Mouse (Mus musculus) bone marrow macrophage, adult 2 months (primary cell): ENCODE data around the gene Gm6993. TPM values are rescaled to one million over a fixed set of nuclear protein-coding genes. Genes with fewer than 3 reads are reported as not detected.

Experiments
- H3K27ac ChIP-seq: 2 replicates; pipeline ENCODE4 v1.5.1; 2012; ENCODE audit warnings: low read depth, low read length; ENCODE audit not compliant: insufficient read depth
- H3K4me1 ChIP-seq: 2 replicates; pipeline ENCODE4 v1.6.1; 2012; ENCODE audit warnings: low read length; ENCODE audit not compliant: control insufficient read depth, insufficient read depth
- H3K4me3 ChIP-seq: 2 replicates; pipeline ENCODE4 v1.5.1; 2012; ENCODE audit warnings: mild to moderate bottlenecking, low read length, moderate library complexity; ENCODE audit not compliant: insufficient read depth
- CTCF ChIP-seq: IDR thresholded peaks from 2 replicates; pipeline ENCODE4 v1.5.1; 2012; ENCODE audit warnings: low read depth, mild to moderate bottlenecking, low read length, moderate library complexity
- POLR2A ChIP-seq: IDR thresholded peaks from 2 replicates; pipeline ENCODE4 v1.6.1; 2012; ENCODE audit warnings: mild to moderate bottlenecking, low read depth, low read length, borderline replicate concordance
- polyA plus RNA-seq: library from polyadenylated mRNA; stranded (reverse); fragments of >200 nt; gene quantifications from 2 replicates; pipeline ENCODE4 v1.2.4, GENCODE M21; 2012; ENCODE audit not compliant: missing spikeins, insufficient read depth, insufficient read length

Gene Gm6993
- not detected in 2 replicates for polyA plus RNA-seq

DNA sequence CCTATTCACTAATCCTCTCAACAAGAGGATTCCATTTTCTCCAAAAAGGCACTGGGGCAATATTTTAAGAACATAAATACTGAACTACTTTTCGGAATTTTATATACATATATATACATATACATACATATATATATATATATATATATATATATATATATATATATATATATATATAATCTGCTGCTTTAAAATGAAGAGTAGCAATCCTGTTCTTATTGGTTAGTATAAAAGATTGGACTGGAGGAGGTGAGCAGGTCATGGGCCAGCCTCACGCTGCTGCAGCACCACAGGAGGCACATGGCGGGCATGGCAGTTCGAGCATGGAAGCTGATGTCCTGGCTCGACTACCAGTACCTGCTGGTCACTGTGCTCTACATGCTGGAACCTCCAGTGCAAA, at the start of gene Gm6993:
Gm6993 (plus strand) TSS at position 301 of the 400 bp plus-strand sequence.
- no peak within 1 kb of the TSS for H3K4me3 ChIP-seq
- no peak for TF ChIP-seq POLR2A
- no peak for TF ChIP-seq CTCF
- H3K4me1 ChIP-seq = no peaks in the 10 kb centered on the region
- no peak within 1 kb of the TSS for H3K27ac ChIP-seq

DNA sequence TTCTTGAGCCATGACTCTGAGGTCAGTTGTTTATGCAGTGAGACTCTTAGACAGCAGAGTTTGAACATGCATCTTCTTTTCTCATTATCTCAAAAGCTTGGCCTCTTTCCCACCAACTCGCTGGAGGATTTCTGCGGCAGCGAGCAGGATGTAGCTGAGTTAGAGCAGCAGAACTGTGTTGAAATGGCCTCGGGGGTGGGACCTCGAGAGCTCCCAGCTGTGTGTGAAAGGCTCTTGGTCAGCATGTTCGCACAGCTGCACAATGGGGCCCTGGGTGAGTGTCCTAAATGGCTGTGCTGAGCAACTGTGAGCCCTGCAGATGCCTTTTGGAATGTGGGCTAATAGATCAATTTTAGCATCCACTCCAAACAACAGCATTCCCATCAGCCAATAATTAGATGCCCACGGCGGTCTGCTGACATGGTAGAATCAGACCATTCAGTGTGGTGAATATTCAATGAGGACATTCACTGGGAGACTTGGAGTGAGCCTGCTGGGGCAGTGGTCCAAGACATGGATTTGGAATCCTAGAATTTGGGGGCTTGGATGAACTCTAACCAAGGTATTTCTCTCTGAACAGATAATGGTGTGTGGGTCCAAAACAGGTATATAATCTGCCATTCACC, 49.1 kb upstream of the Gm6993 start:
- Histone ChIP-seq H3K4me1 (no peaks in the 10 kb centered on the region), H3K27ac (no peak overlapping the region), H3K4me3 (no peak overlapping the region)
- no peak for TF ChIP-seq POLR2A

DNA sequence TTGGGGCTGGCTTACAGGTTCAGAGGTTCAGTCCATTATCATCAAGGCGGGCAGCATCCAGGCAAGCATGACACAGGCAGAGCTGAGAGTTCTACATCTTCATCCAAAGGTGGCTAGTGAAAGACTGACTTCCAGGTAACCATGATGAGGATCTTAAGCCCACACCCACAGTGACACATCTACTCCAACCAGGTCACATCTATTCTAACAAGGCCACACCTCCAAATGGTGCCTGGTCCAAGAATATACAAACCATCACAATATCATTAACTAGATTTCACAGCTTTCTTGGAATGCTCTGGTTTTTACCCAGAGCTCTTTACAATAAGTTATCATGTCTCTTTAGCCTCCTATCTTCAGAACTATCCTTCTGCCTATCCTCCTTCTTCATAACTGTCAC, 38.1 kb upstream of the Gm6993 start:
- H3K4me1 ChIP-seq = no peaks in the 10 kb centered on the region
- no peak overlapping the region for H3K27ac ChIP-seq
- H3K4me3 ChIP-seq = no peak overlapping the region
- no peak for TF ChIP-seq POLR2A
- TF ChIP-seq CTCF = no peak

DNA sequence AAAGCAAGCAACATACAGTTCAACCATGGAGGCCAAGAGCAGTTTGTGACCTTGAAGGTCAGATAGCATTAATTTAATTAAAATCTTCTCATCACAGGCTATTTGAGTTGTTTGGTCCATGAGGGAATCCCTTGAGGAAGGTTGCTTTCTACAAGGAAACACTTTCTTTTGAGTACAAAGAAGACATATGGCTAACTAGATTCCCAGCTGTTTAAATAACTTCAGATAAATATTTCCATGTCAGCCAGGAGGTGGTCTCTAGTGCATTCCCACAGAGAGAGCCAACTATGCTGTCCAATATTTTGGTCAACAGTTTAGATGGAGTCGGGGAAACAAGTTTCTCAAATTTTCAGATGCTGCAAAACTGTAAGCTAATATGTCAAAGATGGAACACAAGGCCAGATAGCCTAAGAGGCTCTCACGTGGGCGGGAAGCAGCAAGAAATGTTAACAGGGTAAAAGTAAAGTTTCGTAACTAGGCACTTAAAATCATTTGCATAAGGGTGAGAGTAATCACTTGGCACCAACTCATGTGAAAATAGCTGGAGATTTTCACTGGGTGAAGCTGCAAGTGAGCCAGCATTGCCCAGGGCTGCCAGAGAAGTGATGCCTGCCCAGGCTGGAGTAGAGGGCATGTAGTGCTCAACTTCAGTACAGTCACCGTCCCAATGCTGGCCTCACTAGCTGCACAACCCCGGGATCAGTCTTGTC, 36.7 kb upstream of the Gm6993 start:
- TF ChIP-seq CTCF = no peak
- TF ChIP-seq POLR2A = no peak
- H3K4me3 ChIP-seq = no peak overlapping the region
- no peaks in the 10 kb centered on the region for H3K4me1 ChIP-seq
- H3K27ac ChIP-seq = no peak overlapping the region

DNA sequence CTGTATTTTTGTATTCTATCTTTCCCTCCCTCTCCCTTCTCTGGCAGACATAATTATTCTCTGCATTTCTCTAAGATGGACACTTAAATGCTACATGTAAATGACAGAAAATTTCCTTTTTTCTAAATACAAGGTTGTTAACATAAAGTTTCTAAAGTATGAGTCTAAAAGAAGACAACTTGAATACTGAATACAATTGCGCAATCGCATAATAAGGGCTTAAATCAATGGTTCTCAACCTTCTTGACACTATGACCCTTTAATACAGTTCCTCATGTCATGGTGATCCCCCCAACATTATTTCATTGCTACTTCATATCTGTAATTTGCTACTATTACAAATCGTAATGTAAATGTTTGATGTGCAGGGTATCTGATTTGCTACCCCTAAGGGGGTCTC, 35.7 kb upstream of the Gm6993 start:
- Histone ChIP-seq H3K27ac (no peak overlapping the region), H3K4me1 (no peaks in the 10 kb centered on the region), H3K4me3 (no peak overlapping the region)
- TF ChIP-seq POLR2A = no peak
- TF ChIP-seq CTCF = no peak

DNA sequence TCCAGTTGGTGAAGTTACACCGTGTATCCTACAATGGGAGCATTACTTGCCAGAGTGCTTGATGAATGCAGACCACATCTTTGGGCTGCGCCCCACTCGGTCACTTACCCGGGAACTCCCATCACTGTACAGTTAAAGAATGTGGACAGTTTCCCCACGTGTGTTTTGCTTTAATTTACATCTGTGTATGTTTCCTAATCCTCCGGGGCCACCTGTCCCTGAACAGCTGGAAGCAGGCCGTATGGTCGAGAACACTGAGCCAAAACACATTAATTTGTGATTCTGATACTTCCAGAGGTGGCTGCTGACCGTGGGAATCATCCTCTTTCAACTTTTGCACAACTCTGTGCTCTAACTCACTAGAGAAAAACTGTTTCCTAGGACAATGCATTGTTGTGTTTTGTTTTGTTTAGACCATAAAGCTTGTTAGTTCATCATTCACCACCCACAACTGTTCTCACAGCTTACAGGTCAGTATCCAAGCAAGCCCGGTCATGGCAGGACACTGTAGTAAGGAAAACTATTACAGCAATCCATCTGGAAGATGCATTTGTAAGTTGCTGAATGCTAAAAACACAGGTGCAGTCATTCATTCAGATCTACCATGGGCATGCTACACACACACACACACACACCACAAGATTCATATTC, 34.5 kb upstream of the Gm6993 start:
- Histone ChIP-seq H3K27ac (no peak overlapping the region), H3K4me1 (no peaks in the 10 kb centered on the region)
- TF ChIP-seq POLR2A = no peak
- no peak for TF ChIP-seq CTCF

DNA sequence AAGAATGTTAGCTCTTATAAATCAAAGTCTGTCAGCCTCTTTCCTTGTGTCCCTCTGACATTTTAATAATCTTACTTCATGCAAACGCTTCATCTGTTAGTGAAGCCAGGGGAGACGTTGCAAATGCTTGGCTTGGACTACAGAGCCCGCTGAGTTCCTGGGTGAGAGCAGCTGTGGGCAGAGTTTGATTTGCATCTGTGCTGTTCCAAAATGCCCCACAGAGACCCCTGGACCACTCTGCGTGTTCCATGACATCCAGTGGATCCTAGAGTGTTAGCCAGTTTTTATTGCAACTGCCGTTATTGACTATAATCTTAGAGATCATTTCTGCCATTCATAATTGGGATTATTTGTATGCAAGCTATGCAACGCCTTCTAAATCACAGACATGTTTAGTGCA, 31.8 kb upstream of the Gm6993 start:
- Histone ChIP-seq H3K4me3 (no peak overlapping the region), H3K27ac (no peak overlapping the region), H3K4me1 (no peaks in the 10 kb centered on the region)
- TF ChIP-seq POLR2A = no peak
- no peak for TF ChIP-seq CTCF

More for the DNA sequence above, 34.5 kb upstream of the Gm6993 start:
- no peak overlapping the region for H3K4me3 ChIP-seq

DNA sequence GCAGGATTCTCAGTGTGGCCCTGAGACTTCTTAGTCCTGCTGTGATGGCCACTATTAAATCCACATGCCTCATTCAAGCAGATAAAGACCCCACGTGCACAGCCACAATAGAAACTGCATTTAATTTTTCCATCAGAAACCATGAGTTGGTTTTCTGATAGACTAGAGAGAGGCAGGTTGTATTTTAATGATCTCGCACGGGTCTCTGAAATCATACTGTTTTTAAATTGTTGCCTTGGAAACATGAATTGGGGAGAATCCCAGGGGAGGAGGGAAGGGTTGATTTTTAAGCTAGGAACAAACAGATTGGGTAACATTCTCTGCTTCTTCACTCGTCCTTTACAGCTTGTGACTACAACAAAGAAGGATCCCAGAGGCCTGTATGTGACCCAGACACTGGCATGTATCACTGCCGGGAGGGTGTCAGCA, 31.2 kb upstream of the Gm6993 start:
- Histone ChIP-seq H3K4me3 (no peak overlapping the region), H3K27ac (no peak overlapping the region), H3K4me1 (no peaks in the 10 kb centered on the region)
- TF ChIP-seq CTCF (no peak), POLR2A (no peak)

DNA sequence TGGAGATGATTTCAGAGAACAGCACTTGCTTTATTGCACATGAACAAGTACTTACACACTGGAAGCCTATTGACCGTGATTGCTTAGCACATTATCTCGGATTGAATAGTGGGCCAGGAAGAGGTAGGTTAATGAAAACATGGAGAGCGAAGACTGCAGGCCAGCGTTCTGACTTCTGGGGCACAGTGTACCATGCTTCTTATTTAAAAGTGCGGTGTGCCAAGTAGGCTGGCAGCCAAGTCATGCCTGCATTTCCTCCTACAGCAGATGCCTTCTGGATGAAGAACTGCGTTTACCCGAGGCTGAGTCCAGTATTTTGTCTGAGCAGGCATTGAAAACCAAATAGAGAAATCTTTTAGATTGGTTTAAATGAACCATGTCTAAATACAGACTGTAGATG, 27.0 kb upstream of the Gm6993 start:
- H3K27ac ChIP-seq = no peak overlapping the region
- TF ChIP-seq CTCF = no peak
- TF ChIP-seq POLR2A = no peak

DNA sequence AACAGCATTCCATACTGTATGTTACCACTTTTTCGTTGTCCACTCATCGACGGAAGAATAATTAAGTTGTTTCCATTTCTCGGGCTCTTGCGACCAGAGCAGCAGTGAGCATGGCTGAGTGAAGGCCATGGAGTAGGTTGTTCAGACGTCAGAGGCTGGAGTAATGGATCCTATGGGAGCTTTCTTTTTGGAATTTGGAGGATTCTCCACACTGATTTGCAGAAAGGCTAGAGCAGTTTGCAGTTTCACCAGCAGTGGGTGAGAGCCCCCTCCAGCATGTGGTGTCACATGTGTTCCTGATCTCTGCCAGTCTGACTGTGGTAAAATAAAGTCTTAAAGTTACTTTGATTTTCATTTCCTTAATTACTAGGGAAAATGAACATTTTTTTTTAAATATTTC, 25.6 kb upstream of the Gm6993 start:
- Histone ChIP-seq H3K4me3 (no peak overlapping the region), H3K4me1 (no peaks in the 10 kb centered on the region), H3K27ac (no peak overlapping the region)
- TF ChIP-seq CTCF = no peak
- TF ChIP-seq POLR2A = no peak

More for the DNA sequence above, 27.0 kb upstream of the Gm6993 start:
- H3K4me3 ChIP-seq = no peak overlapping the region
- H3K4me1 ChIP-seq = no peaks in the 10 kb centered on the region
